Mouse (Mus musculus): ENCODE measurements at regions not wholly inside any gene's neighbourhood (a gene's known extent, or its start where the extent isn't known, plus 50 kb on each side); places are given as distances from the start of the nearest gene placed in this dataset.
"Not testable (repeated sequence)": the region's sequence is repeated elsewhere in the genome, so short reads cannot be mapped to it uniquely, and the experiment has no call there.

- DNase-seq (ENCODE audit: inconsistent age in 2 of 2, low spot score in 1 of 2), result peak; percentile 43 to 66
Measured at GRCm38 (mm10) chr9:48044826-48045225, 117.0 kb upstream of the Nxpe4 start.

DNA sequence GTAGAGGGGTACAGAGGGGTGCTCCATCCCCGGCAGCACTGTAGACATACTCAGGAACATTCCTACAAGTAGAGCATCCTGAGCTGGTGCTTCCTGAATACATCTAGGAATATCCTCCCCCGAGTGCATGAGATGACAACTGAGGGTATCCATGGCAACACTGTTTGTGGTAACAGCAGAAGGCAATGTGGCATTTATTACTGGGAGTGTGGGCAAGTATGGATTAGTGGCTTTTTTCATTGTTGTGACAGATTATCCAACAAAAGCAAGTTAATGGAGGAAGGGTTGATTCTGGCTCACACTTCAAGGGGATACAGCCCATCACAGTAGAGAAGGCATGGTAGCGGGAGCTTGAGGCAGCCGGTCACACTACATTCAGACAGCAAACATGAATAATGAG is 114.0 kb upstream of the Nxpe4 start:
- DNase-seq (ENCODE audit: inconsistent age in 2 of 2, low spot score in 1 of 2), result no peak

DNA sequence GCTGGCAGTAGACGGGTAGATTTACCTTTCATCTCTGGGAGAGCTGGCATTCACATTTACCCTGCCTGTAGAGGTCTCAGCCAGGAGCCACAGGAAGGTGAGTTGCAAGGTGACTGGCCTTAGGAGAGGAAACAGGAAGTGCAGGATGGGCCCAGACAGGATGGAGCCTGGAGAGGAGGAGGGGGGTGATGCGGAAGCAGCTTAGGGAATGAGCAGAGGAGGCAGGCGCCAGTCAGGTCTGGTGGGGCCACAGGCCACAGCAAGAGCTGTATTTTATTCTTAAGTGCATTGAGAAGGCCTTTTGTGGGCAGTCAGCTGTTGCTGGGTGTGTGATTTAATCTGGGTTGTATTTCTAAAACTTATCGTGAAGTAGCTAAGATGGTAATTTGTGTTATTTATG is 108.2 kb upstream of the Nxpe4 start:
- peak; percentile 24 to 34 for DNase-seq (ENCODE audit: inconsistent age in 2 of 2, low spot score in 1 of 2)

DNA sequence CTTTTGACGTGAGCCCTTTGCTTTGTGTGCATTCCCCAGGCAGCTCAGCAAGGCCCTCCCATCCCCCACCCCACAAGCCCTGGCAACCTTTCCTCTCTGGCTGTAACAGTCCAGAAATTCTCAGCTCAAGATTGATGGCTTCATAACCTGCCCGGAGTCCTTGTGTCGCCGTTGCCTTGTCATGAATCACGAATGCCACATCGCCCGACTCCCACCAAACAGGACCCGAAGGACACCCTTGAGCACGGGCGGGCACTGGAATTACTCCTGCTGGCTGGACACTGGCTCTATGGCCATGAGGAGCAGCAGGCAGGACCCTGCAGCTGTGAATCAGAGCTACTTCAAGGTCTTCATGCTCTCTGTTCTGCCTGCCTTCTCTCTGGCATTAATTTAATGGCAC is 106.6 kb upstream of the Nxpe4 start:
- DNase-seq (ENCODE audit: inconsistent age in 2 of 2, low spot score in 1 of 2), result peak; percentile 94 to 95

DNA sequence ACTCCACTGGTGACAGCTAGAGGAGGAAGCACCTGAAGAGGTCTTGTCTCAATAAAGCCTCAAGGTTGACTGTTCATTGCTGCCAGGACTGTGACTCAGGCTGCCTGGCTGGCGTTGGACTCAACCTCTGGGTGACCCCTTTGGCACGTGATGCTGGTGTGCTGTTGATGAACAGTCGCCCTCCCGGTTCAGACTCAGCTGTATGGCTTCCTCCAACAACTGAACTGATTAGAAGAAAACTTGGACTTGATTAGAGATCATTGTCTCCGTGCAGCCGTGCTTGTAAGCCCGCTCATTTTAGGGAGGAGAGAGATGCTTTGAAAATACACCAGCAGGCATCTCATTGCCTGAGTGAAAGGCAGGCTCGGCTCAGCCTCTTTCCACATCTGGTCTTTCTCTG is 103.2 kb upstream of the Nxpe4 start:
- DNase-seq (ENCODE audit: inconsistent age in 2 of 2, low spot score in 1 of 2), result peak; percentile 84 to 90

GRCm38 (mm10) chr9:48059549-48060165 is 102.2 kb upstream of the Nxpe4 start:
- no peak for DNase-seq (ENCODE audit: inconsistent age in 2 of 2, low spot score in 1 of 2)

- DNase-seq (ENCODE audit: inconsistent age in 2 of 2, low spot score in 1 of 2), result no peak
Measured at GRCm38 (mm10) chr9:48060996-48061395, 100.8 kb upstream of the Nxpe4 start.

GRCm38 (mm10) chr9:48066730-48067345 is 95.0 kb upstream of the Nxpe4 start:
- DNase-seq (ENCODE audit: inconsistent age in 2 of 2, low spot score in 1 of 2), result no peak

- DNase-seq (ENCODE audit: inconsistent age in 2 of 2, low spot score in 1 of 2), result no peak
Measured at GRCm38 (mm10) chr9:48072592-48072991, 89.2 kb upstream of the Nxpe4 start.

- DNase-seq (ENCODE audit: inconsistent age in 2 of 2, low spot score in 1 of 2), result no peak
Measured at GRCm38 (mm10) chr9:48073096-48073495, 88.7 kb upstream of the Nxpe4 start.

- no peak for DNase-seq (ENCODE audit: inconsistent age in 2 of 2, low spot score in 1 of 2)
Measured at GRCm38 (mm10) chr9:48075661-48076240, 86.1 kb upstream of the Nxpe4 start.

DNA sequence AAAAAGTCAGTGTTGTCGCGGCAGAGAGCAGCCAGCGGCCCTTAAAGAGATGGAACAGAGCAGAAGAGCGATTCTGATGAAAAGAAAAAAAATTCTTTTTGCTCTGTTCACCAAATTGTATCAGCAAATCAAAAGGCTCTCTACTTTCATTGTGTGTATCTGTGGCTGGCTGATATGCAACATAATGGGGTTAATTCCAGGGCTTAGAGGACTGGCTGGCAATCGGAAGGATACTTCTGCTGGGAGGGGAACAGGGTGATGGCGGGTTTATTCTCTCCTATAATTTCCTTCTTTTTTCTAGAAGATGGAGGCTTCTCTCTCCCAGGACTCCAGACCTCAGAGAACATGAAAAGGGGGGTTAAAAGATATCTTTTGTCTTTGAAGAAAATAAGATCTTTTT is 79.4 kb upstream of the Nxpe4 start:
- no peak for DNase-seq (ENCODE audit: inconsistent age in 2 of 2, low spot score in 1 of 2)

GRCm38 (mm10) chr9:48084196-48084595 is 77.6 kb upstream of the Nxpe4 start:
- not testable (repeated sequence) for DNase-seq (ENCODE audit: inconsistent age in 2 of 2, low spot score in 1 of 2)

- no peak for DNase-seq (ENCODE audit: inconsistent age in 2 of 2, low spot score in 1 of 2)
Measured at GRCm38 (mm10) chr9:48089661-48090060, 72.2 kb upstream of the Nxpe4 start.

DNA sequence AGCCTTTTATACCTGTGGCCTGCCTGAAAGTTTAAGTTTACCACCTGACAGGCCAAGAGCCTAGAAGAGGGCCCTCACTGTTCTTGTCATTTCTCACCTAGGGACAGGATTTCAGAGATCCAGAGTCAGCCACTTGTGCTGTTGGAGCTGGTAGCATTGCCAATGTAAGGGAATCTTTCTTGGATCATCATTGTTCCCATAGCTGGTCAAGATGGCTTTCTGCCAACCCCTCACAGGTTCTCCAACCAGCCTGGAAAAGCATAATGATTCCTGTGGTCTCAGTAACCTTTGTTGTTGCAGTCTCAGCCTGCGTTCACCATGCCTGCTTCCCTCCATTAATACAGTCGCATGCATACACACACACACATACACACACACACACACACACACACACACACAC is 67.1 kb upstream of the Nxpe4 start:
- no peak for DNase-seq (ENCODE audit: inconsistent age in 2 of 2, low spot score in 1 of 2)

- peak in 1 of 2 experiments; percentile 71 for DNase-seq (ENCODE audit: inconsistent age in 2 of 2, low spot score in 1 of 2)
Measured at GRCm38 (mm10) chr9:48099846-48100245, 62.0 kb upstream of the Nxpe4 start.

DNA sequence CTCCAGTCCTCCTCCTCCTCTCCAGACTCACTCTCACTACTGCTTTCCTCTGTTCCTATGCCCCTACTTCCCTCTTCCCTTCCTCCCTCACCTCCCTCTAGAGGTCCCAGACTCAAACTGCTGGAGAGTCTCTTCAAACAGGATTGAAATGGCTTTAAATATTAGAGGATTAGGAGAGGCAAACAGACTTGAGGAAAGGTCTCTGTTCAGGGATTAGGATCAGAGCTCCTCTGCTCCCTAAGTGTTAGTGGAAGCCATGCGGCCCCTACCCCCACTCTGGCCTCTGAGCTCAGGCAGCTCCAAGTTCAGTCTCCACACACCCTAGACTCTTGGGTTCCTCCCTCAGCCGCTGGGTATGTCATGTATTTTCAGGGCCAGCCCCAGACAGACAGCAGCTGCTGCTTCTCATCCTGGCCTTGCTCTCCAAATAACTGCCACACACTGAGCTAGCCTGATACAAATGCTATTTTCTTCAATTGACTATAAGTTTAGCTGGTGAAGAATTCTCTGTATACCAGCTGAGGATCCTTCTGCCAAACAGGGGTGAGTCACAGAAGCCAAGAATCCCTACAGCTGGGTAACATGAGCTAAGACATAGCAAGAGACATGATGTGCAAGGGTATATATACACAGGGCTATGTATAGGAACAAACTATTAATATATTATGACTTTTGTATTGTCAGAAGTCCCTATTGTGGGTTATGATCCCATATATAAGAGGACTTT is 55.2 kb upstream of the Nxpe4 start:
- DNase-seq (ENCODE audit: inconsistent age in 2 of 2, low spot score in 1 of 2), result no peak

DNA sequence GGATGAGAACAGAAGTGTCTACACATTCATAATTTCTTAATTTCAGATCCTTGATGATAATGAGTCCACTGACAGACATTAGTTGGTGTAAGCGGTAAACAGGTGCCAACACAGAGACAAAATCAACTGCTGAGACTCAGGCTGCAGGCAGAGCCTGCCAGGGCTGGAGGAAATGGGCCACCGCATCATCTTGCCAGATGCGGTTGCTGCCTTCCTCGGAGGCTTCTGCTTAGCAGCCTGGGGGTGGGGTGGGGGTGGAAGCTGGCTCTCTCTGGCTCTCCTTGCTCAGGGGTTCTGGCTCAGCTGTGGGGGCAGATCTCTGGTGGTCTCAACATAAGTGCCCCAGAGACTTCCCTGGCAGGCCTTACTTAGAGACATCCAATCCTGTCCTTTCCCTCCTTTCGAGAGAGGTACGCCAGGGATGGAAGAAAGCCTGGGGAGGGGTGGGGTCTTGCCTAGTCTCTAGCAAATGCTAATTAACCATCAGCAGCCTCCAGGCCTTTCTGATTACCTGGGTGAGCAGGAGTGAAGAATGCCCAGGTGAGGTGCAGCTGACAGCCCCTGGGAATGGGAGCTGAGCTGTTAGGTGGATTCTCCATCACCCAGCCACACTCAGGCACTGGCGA is 52.7 kb upstream of the Nxpe4 start:
- no peak for DNase-seq (ENCODE audit: inconsistent age in 2 of 2, low spot score in 1 of 2)

GRCm38 (mm10) chr9:48111316-48111890 is 50.4 kb upstream of the Nxpe4 start:
- peak; percentile 39 to 70 for DNase-seq (ENCODE audit: inconsistent age in 2 of 2, low spot score in 1 of 2)

All from adrenal gland, adult (tissue).